In the genomic region with DNA sequence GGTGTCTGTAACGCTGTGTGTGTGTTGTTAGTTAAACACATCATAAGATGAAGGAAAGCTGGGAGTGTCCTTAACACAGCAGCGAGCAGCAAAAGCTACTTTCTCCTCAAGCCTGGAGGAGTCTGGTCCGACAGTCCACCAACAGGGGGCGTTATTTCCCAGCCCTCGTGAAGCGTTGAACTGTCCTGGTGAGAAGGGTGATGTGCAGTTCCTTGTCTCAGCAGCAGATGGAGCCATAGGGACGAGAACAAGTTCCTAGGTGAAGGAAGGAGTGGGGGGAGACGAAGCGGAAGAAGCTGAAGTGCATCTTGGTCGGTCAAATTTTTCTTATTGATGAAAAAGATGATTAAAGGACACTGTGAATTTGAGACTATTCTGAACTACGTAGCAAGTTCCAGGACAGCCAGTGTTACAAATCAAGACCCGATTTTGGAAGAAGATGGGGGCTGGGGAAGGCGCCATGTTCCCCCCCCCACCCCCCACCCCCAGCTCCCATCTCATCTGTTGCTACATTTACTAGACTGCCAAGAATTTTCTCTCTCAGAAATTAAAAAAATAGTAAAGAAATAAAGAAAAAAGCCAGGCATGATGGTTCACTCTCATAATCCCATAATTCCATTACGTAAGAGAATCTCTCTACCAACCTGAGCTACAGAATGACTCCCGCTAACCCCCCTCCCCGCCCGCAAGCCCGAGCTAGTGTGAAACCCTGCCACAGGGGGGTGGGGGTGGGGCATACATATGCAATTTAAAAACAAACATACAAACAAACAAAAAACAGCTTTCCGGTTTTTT, we compare ENCODE assay signal across 8 mouse cellular contexts. TPM values are rescaled to one million over a fixed set of nuclear protein-coding genes. Genes with fewer than 3 reads are reported as not detected.
A peak's percentile ranks its signal among the peaks of the same experiment; 100 is the strongest.
DNase-seq lines count a peak whose midpoint lies in the region; ATAC-seq and TF ChIP-seq lines count a peak whose summit lies in the region.

No protein-coding gene starts in this region.

- WGBS in hindbrain, embryonic 16.5 days, result 7% methylated on average over 19 of the region's 19 CpGs

- H3K4me1 ChIP-seq in hindbrain, embryonic 16.5 days (ENCODE audit: control insufficient read depth, insufficient read depth, low read depth, low read length), result peaks cover 2% of the 10 kb centered on the region; the same call in 1 of the 2 replicates

- no peak overlapping the region for H3K27ac ChIP-seq in gastrocnemius, adult 2 months
- H3K27ac ChIP-seq in hindbrain, embryonic 16.5 days (ENCODE audit: low read depth, low read length), result 0 out of 2 replicates have a peak overlapping the region, but pooled peaks have one; percentile 51

- H3K27me3 ChIP-seq in hindbrain, embryonic 16.5 days (replicated peaks; ENCODE audit: control insufficient read depth, insufficient read depth, low read length), result no peaks in the 10 kb centered on the region

- ATAC-seq in common myeloid progenitor, adult 5-6 weeks (replicated peaks; ENCODE audit: low read depth, poor library complexity, severe bottlenecking), result peak; percentile 99
- ATAC-seq in hindbrain, embryonic 16.5 days, result peak; percentile 95

- DNase-seq in ZHBTc4 (ENCODE audit: low read depth, low spot score), result peak; percentile 98
- peak; percentile 90 for DNase-seq in gastrocnemius, adult 2 months
- DNase-seq in left cerebral cortex, adult 11 months (ENCODE audit: low spot score), result peak; percentile 97
- DNase-seq in lung, postnatal 36 days, result peak; percentile 97
- DNase-seq in retina, postnatal 1 day, result peak; percentile 95
- peak; percentile 96 for DNase-seq in thymus, postnatal 4 days

- H3K4me3 ChIP-seq in gastrocnemius, adult 2 months, result peak overlapping the region; percentile 63
- peak overlapping the region; percentile 43 for H3K4me3 ChIP-seq in hindbrain, embryonic 16.5 days (ENCODE audit: low read length)

- H3K4me2 ChIP-seq in hindbrain, embryonic 16.5 days (ENCODE audit: low read length), result peak overlapping the region; percentile 62

- intact Hi-C loops in gastrocnemius, adult 2 months (cut with DNase I), result loop anchor here (2.0 to 10.0 kb wide), 2 partner anchors 49 to 115 kb away; no protein-coding TSS in a partner anchor

- peak overlapping the region; percentile 55 for H3K9ac ChIP-seq in hindbrain, embryonic 16.5 days (ENCODE audit: low read depth, low read length)

- no peaks in the 10 kb centered on the region for H3K36me3 ChIP-seq in hindbrain, embryonic 16.5 days (ENCODE audit: control insufficient read depth, insufficient read depth, low read length)

- TF ChIP-seq CTCF in gastrocnemius, adult 2 months (IDR thresholded peaks at IDR 0.05), result peak; percentile 95

- H3K9me3 ChIP-seq in hindbrain, embryonic 16.5 days (ENCODE audit: control insufficient read depth, low read length), result no peaks in the 10 kb centered on the region

RNA-seq across cellular contexts. Expression of a gene that starts 37.7 kb away (rescaled TPM):
- not detected in 2 replicates for total RNA-seq in common myeloid progenitor, adult 5-6 weeks (2017)
- not detected for total RNA-seq in gastrocnemius, adult 2 months (2021)
- 0.08 and 0.25 TPM in 2 replicates for polyA plus RNA-seq in hindbrain, embryonic 16.5 days (2015; fragmentation: Nextera tagmentation; extraction: Ambion mirVana)

RNA-seq across cellular contexts. Expression of a gene that starts 43.4 kb away (rescaled TPM):
- not detected in 2 replicates for total RNA-seq in common myeloid progenitor, adult 5-6 weeks (2017)
- not detected for total RNA-seq in gastrocnemius, adult 2 months (2021)
- not detected in 2 replicates for polyA plus RNA-seq in hindbrain, embryonic 16.5 days (2015; fragmentation: Nextera tagmentation; extraction: Ambion mirVana)

RNA-seq across cellular contexts. Expression of a gene that starts 59.7 kb away (rescaled TPM):
- total RNA-seq in common myeloid progenitor, adult 5-6 weeks (2017), result 4.1 and 5.6 TPM in 2 replicates
- total RNA-seq in gastrocnemius, adult 2 months (2021), result not detected
- 0.06 TPM in 1 of 2 replicates, not detected in the other for polyA plus RNA-seq in hindbrain, embryonic 16.5 days (2015; fragmentation: Nextera tagmentation; extraction: Ambion mirVana)
